Mouse (Mus musculus): Measurements from ENCODE around the gene Actl10. TPM values are rescaled to one million over a fixed set of nuclear protein-coding genes. Genes with fewer than 3 reads are reported as not detected.

Gene Actl10
- polyA plus RNA-seq, 1 experiment from 2014 or later, result not detected

DNA sequence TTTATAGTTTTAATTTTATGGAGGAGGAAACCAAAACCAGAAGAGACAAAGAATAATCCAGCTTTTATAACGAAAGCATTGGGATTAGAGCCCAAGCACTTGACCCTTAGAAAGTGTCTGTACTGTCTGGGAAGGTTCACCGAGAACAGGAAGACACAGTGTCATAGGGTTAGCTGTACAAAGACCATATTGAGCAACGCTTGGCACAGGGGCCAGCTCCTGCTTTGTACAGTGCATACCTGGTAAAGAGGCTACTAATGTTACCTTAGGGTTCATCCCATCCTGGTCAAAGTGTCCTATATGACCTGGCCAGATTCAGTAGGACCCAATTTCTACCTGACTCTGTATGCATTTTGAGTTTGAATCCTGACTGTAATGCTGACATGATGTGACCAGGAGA lies 49.7 kb downstream of the Actl10 start:
- Histone ChIP-seq H3K9ac (ENCODE audit: low read depth, low read length) (no peak overlapping the region), H3K36me3 (ENCODE audit: control insufficient read depth, insufficient read depth, low read length) (no peaks in the 10 kb centered on the region), H3K4me2 (ENCODE audit: low read depth, low read length) (no peak overlapping the region), H3K9me3 (ENCODE audit: control insufficient read depth, low read length) (no peaks in the 10 kb centered on the region), H3K4me1 (ENCODE audit: control insufficient read depth, insufficient read depth, low read length) (peaks cover 3% of the 10 kb centered on the region; the same call in 1 of the 2 replicates), H3K4me3 (ENCODE audit: low read length) (no peak overlapping the region), H3K27ac (ENCODE audit: low read length) (no peak overlapping the region), H3K27me3 (replicated peaks; ENCODE audit: control insufficient read depth, insufficient read depth, low read length) (no peaks in the 10 kb centered on the region)
- WGBS, result 66% methylated on average over 3 of the region's 3 CpGs
- ATAC-seq, result no peak

Other genes starting within 250 kb of the Actl10 start
- gene Bpifb9b, start 244.5 kb upstream of the Actl10 start, polyA plus RNA-seq (2015; fragmentation: Nextera tagmentation; extraction: Ambion mirVana), result not detected in 2 replicates
- gene Cdk5rap1, start 178.8 kb upstream of the Actl10 start, polyA plus RNA-seq (2015; fragmentation: Nextera tagmentation; extraction: Ambion mirVana), result 16.9 and 18.1 TPM in 2 replicates
- 4.1 and 4.3 TPM in 2 replicates for gene Snta1, start 143.7 kb upstream of the Actl10 start, polyA plus RNA-seq (2015; fragmentation: Nextera tagmentation; extraction: Ambion mirVana)
- 21.9 and 23.0 TPM in 2 replicates for gene Cbfa2t2, start 115.3 kb upstream of the Actl10 start, polyA plus RNA-seq (2015; fragmentation: Nextera tagmentation; extraction: Ambion mirVana)
- gene 1700003F12Rik, start 4.7 kb upstream of the Actl10 start, polyA plus RNA-seq (2015; fragmentation: Nextera tagmentation; extraction: Ambion mirVana), result 0.46 TPM in 1 of 2 replicates, not detected in the other
- gene Necab3, start 7.1 kb downstream of the Actl10 start, polyA plus RNA-seq (2015; fragmentation: Nextera tagmentation; extraction: Ambion mirVana), result 1.4 and 1.6 TPM in 2 replicates
- 5.8 and 9.5 TPM in 2 replicates for gene E2f1, start 18.1 kb downstream of the Actl10 start, polyA plus RNA-seq (2015; fragmentation: Nextera tagmentation; extraction: Ambion mirVana)
- gene Pxmp4, start 51.9 kb downstream of the Actl10 start, polyA plus RNA-seq (2015; fragmentation: Nextera tagmentation; extraction: Ambion mirVana), result 41.2 and 41.9 TPM in 2 replicates
- 0.53 and 0.55 TPM in 2 replicates for gene Zfp341, start 61.5 kb downstream of the Actl10 start, polyA plus RNA-seq (2015; fragmentation: Nextera tagmentation; extraction: Ambion mirVana)
- not detected in 2 replicates for gene 4930519P11Rik, start 61.7 kb downstream of the Actl10 start, polyA plus RNA-seq (2015; fragmentation: Nextera tagmentation; extraction: Ambion mirVana)
- 23.6 and 28.7 TPM in 2 replicates for gene Chmp4b, start 99.9 kb downstream of the Actl10 start, polyA plus RNA-seq (2015; fragmentation: Nextera tagmentation; extraction: Ambion mirVana)
- gene Gm14214, start 218.3 kb downstream of the Actl10 start, polyA plus RNA-seq (2015; fragmentation: Nextera tagmentation; extraction: Ambion mirVana), result not detected in 2 replicates
- 30.6 and 34.0 TPM in 2 replicates for gene Raly, start 239.3 kb downstream of the Actl10 start, polyA plus RNA-seq (2015; fragmentation: Nextera tagmentation; extraction: Ambion mirVana)
- not detected in 2 replicates for gene a, start 239.6 kb downstream of the Actl10 start, polyA plus RNA-seq (2015; fragmentation: Nextera tagmentation; extraction: Ambion mirVana)